Mouse (Mus musculus) forebrain, postnatal 0 days (tissue): ENCODE results near the gene Kdm5d. TPM values are rescaled to one million over a fixed set of nuclear protein-coding genes. Genes with fewer than 3 reads are reported as not detected.
A peak's percentile ranks its signal among the peaks of the same experiment; 100 is the strongest.

ENCODE experiments used
- ATAC-seq: fragments of 200-750 bp; cut with Nextera tagmentation; 2 replicates; pipeline ENCODE4 v1.8.0; 2017; ENCODE audit warnings: mild to moderate bottlenecking, moderate library complexity
- DNase-seq: peaks from one replicate; pipeline ENCODE4 v3.0.0-alpha.2; 2015
- H3K27ac ChIP-seq: fragments of 300-500 bp; sonication (generic); 2 replicates; pipeline ENCODE4 v1.5.1; 2014; ENCODE audit warnings: low read depth, mild to moderate bottlenecking, antibody characterized with exemption, low read length, moderate library complexity, mixed read lengths
- H3K27me3 ChIP-seq: fragments of 300-500 bp; sonication (generic); 2 replicates; pipeline ENCODE4 v1.6.1; 2014; ENCODE audit warnings: mild to moderate bottlenecking, low read length, mixed read lengths; ENCODE audit not compliant: insufficient read depth
- H3K36me3 ChIP-seq: fragments of 300-500 bp; sonication (generic); 2 replicates; pipeline ENCODE4 v1.6.1; 2014; ENCODE audit warnings: mild to moderate bottlenecking, moderate library complexity; ENCODE audit not compliant: insufficient read depth
- H3K4me1 ChIP-seq: fragments of 300-500 bp; sonication (generic); 2 replicates; pipeline ENCODE4 v1.6.1; 2014; ENCODE audit warnings: antibody characterized with exemption; ENCODE audit not compliant: insufficient read depth
- H3K4me2 ChIP-seq: fragments of 300-500 bp; sonication (generic); 2 replicates; pipeline ENCODE4 v1.6.1; 2014; ENCODE audit warnings: low read depth, mild to moderate bottlenecking, moderate library complexity
- H3K4me3 ChIP-seq: fragments of 300-500 bp; sonication (generic); 2 replicates; pipeline ENCODE4 v1.5.1; 2014; ENCODE audit warnings: low read depth, low read length, mixed read lengths
- H3K9ac ChIP-seq: fragments of 300-500 bp; sonication (generic); 2 replicates; pipeline ENCODE4 v1.6.1; 2014; ENCODE audit warnings: mild to moderate bottlenecking
- H3K9me3 ChIP-seq: fragments of 300-500 bp; sonication (generic); 2 replicates; pipeline ENCODE4 v1.6.1; 2016; ENCODE audit warnings: low read length
- CTCF ChIP-seq: sonication (generic); IDR thresholded peaks from 2 replicates; pipeline ENCODE4 v1.5.1; 2016; ENCODE audit warnings: antibody characterized with exemption, control low read depth, low read depth
- WGBS: fragments of 180-500 bp; shearing (Covaris S2); extraction: QIAGEN DNeasy Blood & Tissue Kit; methylation state at CpG from one replicate; pipeline ENCODE4 v1.1.7; 2014; 5-methylcytosine and 5-hydroxymethylcytosine counted together
- microRNA-seq, 2 experiments: library from miRNA; unstranded; fragments of <30 nt; microRNA quantifications; one replicate each; pipeline ENCODE4; 2016
- polyA plus RNA-seq: library from polyadenylated mRNA; unstranded; fragments of >200 nt; fragmentation: Nextera tagmentation; extraction: Ambion mirVana; gene quantifications from 2 replicates; pipeline ENCODE4 v1.2.1, GENCODE M21; 2015
- total RNA-seq: library from RNA; depleted of rRNA; stranded (reverse); fragments of >200 nt; gene quantifications from 2 replicates; pipeline ENCODE4 v1.2.3, GENCODE M21; 2014; rRNA removed

Kdm5d gene
- total RNA-seq: 21.9 and 22.0 TPM in 2 replicates
- polyA plus RNA-seq: 10.3 TPM in 1 of 2 replicates, not detected in the other

DNA sequence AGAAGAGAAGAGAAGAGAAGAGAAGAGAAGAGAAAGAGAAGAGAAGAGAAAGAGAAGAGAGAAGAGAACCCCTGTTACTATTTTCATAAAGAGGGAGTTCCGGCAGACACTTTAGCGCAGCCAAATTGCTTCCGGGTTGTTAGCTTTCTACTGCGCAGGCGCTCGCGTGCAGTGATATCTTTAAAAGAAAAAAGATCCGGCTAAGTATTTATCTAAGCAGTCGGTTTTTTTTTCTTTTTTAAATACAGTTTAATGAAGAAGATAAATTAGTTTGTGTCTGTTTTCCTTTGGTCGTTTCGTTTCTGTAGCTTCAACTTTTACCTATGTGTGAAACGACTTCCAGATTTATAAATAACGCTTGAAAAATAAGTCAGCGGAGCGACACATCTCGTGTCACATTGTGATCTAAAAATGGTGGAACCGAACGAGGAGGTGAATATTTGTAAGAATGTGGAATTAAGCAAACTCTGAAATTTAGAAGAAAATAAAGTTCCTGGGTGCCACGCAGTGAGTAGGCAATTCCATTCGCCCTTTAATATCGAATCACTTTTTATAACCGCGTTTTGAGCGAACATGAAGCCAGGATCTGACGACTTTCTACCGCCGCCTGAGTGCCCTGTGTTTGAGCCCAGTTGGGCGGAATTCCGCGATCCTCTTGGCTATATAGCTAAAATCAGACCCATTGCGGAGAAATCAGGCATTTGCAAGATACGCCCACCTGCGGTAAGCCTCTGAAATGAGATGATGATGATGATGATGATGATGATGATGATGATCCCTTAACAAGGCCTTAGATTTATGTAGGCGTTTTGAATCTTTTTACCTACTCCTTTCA lies at the start of gene Kdm5d:
Gene Kdm5d (plus strand): TSS at position 396 of the 835 bp plus-strand sequence.
- H3K4me2 ChIP-seq: peak within 1 kb of the TSS; percentile 30
- H3K9ac ChIP-seq: peak within 1 kb of the TSS; percentile 46
- TF ChIP-seq CTCF: no peak
- H3K27me3 ChIP-seq: no peaks in the 10 kb centered on the region
- DNase-seq (peak; percentile 77), ATAC-seq (no peak)
- WGBS: 1% methylated on average over 31 of the region's 34 CpGs
- no peaks in the 10 kb centered on the region for H3K4me1 ChIP-seq
- peak within 1 kb of the TSS; percentile 59; the same call in 1 of the 2 replicates for H3K27ac ChIP-seq
- no peaks in the 10 kb centered on the region for H3K36me3 ChIP-seq
- H3K9me3 ChIP-seq: no peaks in the 10 kb centered on the region
- H3K4me3 ChIP-seq: peak within 1 kb of the TSS; percentile 40

DNA sequence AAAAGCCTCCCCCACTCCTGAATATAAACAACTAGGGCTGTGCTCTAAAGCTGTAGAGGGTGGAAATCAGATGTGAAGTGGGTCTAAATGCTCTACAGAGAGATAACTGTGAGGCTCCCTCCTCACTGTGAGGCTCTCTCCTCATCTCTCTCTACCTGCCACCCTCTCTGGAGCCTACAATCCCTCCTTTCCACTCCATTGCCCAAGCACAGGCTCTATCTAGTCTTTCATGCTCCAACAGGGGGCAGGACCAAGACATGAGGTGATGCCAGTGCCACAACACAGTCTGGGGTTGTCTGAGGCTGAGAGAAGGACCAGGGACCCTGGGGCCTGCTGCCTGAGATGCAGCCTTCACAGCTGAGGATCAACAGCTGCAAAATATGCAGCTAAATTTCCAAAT lies 25.2 kb upstream of the Kdm5d start:
- H3K4me2 ChIP-seq: no peak overlapping the region
- no peaks in the 10 kb centered on the region for H3K9me3 ChIP-seq
- H3K36me3 ChIP-seq: no peaks in the 10 kb centered on the region
- no peaks in the 10 kb centered on the region for H3K4me1 ChIP-seq
- no peak overlapping the region for H3K4me3 ChIP-seq
- ATAC-seq: peak; percentile 45; the same call in 1 of the 2 replicates
- no peak overlapping the region for H3K9ac ChIP-seq
- no peak for TF ChIP-seq CTCF
- peak overlapping the region; percentile 66; the same call in 1 of the 2 replicates for H3K27ac ChIP-seq
- H3K27me3 ChIP-seq: no peaks in the 10 kb centered on the region
- DNase-seq: no peak

DNA sequence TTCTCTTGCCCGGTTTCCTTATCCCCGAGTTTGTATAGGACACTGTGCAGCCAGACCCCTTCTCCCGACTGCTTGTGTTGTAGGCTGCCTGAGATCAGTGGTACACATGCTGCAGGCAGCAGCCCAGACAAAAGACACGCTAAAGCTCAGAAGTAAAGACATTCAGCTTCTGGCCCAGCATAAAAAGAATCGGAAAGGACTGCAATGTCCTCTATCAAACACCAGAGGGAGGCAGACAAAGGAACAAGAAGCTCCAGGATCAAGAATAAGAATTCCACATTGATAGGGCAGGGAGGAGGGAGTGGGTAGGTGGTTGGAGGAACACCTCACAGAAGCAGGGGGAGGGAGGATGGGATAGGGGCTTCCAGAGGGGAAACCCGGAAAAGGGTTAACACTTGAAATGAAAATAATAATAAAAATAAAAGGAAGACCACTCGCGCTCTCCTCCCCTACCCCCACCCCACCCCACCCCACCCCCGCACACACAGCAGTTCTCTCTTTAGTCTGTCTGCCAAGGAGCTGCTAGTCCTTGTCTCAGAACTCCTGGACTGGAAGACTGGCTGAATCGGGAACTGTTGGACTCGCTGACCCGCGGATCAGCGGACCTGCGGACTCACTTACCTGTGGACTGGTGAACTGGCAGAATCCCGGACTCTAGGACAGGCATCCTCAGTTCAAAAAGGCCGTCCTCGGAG lies 24.6 kb upstream of the Kdm5d start:
- Histone ChIP-seq H3K9ac (peak overlapping the region; percentile 25; the same call in 1 of the 2 replicates), H3K9me3 (no peaks in the 10 kb centered on the region), H3K27me3 (no peaks in the 10 kb centered on the region), H3K36me3 (no peaks in the 10 kb centered on the region), H3K4me2 (peak overlapping the region; percentile 23; the same call in 1 of the 2 replicates), H3K4me3 (peak overlapping the region; percentile 11; the same call in 1 of the 2 replicates), H3K4me1 (no peaks in the 10 kb centered on the region), H3K27ac (peak overlapping the region; percentile 66; the same call in 1 of the 2 replicates)
- 5% methylated on average over 3 of the region's 18 CpGs for WGBS
- peak; percentile 58 for DNase-seq
- TF ChIP-seq CTCF: peak; percentile 63
- peak; percentile 79 for ATAC-seq

Small RNA genes lying within 50 kb of the gene (microRNA-seq; reads per million reads assigned to microRNA genes)
- gene Gm47281: 0 to 0.39 reads per million in 2 experiments

Other genes with a start within 250 kb of the Kdm5d start
- gene Zfy1, start 100.4 kb upstream of the Kdm5d start, total RNA-seq: not detected in 2 replicates
- not detected in 2 replicates for gene Zfy1, start 100.4 kb upstream of the Kdm5d start, polyA plus RNA-seq
- gene Uba1y, start 79.1 kb upstream of the Kdm5d start, total RNA-seq: 0.29 and 0.92 TPM in 2 replicates
- 0.35 TPM in 1 of 2 replicates, not detected in the other for gene Uba1y, start 79.1 kb upstream of the Kdm5d start, polyA plus RNA-seq
- gene Eif2s3y, start 112.8 kb downstream of the Kdm5d start, total RNA-seq: 54.9 and 58.0 TPM in 2 replicates
- 83.6 TPM in 1 of 2 replicates, not detected in the other for gene Eif2s3y, start 112.8 kb downstream of the Kdm5d start, polyA plus RNA-seq